Mouse (Mus musculus): ENCODE measurements around the gene Lypd3. TPM values are rescaled to one million over a fixed set of nuclear protein-coding genes. Genes with fewer than 3 reads are reported as not detected.

Gene Lypd3
- 95.4 and 131 TPM in 2 replicates for polyA plus RNA-seq (2015; fragmentation: Nextera tagmentation; extraction: Ambion mirVana)

DNA sequence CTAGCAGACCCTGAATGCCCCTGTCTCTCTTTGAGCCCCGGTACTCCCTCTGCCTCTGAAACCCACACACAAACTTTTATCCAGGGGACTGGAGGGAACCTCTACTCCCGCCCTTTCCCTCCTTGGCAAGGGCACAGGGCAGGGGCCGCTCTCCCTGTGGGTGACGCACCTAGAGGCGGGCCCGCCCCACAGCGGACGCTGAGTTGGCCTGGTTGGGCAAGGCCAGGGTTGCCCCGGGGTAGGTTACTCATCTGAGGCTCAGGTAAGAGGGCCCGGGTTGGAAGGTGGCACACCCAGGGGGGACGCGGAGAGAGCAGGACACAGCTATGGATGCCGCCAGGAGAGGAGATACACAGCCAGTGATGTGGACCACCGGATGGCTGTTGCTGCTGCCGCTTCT lies at the start of gene Lypd3:
Gene Lypd3, plus strand, starts transcription at position 287 of the 400 bp plus-strand sequence.
- 23% methylated on average over 15 of the region's 15 CpGs for WGBS
- Histone ChIP-seq H3K27ac (ENCODE audit: low read length) (peak within 1 kb of the TSS; percentile 33; the same call in 1 of the 2 replicates), H3K9ac (ENCODE audit: low read length) (peak within 1 kb of the TSS; percentile 63), H3K36me3 (ENCODE audit: control insufficient read depth, insufficient read depth, low read length) (no peaks in the 10 kb centered on the region), H3K4me2 (ENCODE audit: low read depth, low read length) (peak within 1 kb of the TSS; percentile 94), H3K4me1 (ENCODE audit: control insufficient read depth, insufficient read depth, low read length) (peaks cover 8% of the 10 kb centered on the region), H3K4me3 (replicated peaks; ENCODE audit: low read length) (peak within 1 kb of the TSS; percentile 48), H3K27me3 (ENCODE audit: control insufficient read depth, insufficient read depth, low read length) (peaks cover 47% of the 10 kb centered on the region), H3K9me3 (replicated peaks; ENCODE audit: control insufficient read depth, low read length) (no peaks in the 10 kb centered on the region)
- ATAC-seq (ENCODE audit: insufficient read depth, low FRiP score), result no peak

DNA sequence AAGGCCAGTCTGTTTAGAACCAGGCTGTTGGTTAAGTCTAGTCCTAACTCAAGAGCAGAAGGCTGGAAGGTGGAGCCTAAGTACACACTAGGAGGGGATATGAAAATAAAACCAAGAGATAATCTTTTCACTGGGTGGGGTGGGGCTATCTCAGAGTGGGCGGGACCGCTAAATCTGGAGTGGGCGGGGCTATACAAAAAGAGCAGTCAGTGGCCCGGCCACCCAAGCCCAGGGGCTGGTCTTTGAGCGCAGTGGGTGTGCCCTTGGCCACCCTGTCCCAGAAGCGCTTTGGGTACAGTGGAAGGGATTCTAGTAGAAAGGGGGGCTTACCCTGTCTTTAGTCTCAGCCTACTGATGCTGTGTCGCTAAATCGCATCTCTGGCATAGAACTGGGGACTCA lies 49.5 kb upstream of the Lypd3 start:
- Histone ChIP-seq H3K27me3 (ENCODE audit: control insufficient read depth, insufficient read depth, low read length) (peaks cover 4% of the 10 kb centered on the region), H3K36me3 (ENCODE audit: control insufficient read depth, insufficient read depth, low read length) (no peaks in the 10 kb centered on the region), H3K9ac (ENCODE audit: low read length) (peak overlapping the region; percentile 80), H3K4me1 (ENCODE audit: control insufficient read depth, insufficient read depth, low read length) (peaks cover 2% of the 10 kb centered on the region; the same call in 1 of the 2 replicates), H3K4me3 (replicated peaks; ENCODE audit: low read length) (peak overlapping the region; percentile 60), H3K9me3 (replicated peaks; ENCODE audit: control insufficient read depth, low read length) (no peaks in the 10 kb centered on the region), H3K4me2 (ENCODE audit: low read depth, low read length) (peak overlapping the region; percentile 69), H3K27ac (ENCODE audit: low read length) (peak overlapping the region; percentile 75; the same call in 1 of the 2 replicates)
- ATAC-seq (ENCODE audit: insufficient read depth, low FRiP score), result peak; percentile 84
- WGBS, result 9% methylated on average over 8 of the region's 8 CpGs

GRCm38 (mm10) chr7:24587330-24588105 lies 48.8 kb upstream of the Lypd3 start, which contains the start of the genes Ethe1 and Zfp575:
TSS of gene Ethe1 (plus strand) at chr7:24587543.
TSS of gene Zfp575 (minus strand) at chr7:24587641.
- peak within 1 kb of the TSS; percentile 69 for H3K4me2 ChIP-seq (ENCODE audit: low read depth, low read length)
- 7% methylated on average over 30 of the region's 30 CpGs for WGBS
- H3K27me3 ChIP-seq (ENCODE audit: control insufficient read depth, insufficient read depth, low read length), result peaks cover 4% of the 10 kb centered on the region
- H3K4me1 ChIP-seq (ENCODE audit: control insufficient read depth, insufficient read depth, low read length), result peaks cover 2% of the 10 kb centered on the region; the same call in 1 of the 2 replicates
- H3K9ac ChIP-seq (ENCODE audit: low read length), result peak within 1 kb of the TSS; percentile 80
- H3K9me3 ChIP-seq (replicated peaks; ENCODE audit: control insufficient read depth, low read length), result no peaks in the 10 kb centered on the region
- ATAC-seq (ENCODE audit: insufficient read depth, low FRiP score), result peak; percentile 61
- no peaks in the 10 kb centered on the region for H3K36me3 ChIP-seq (ENCODE audit: control insufficient read depth, insufficient read depth, low read length)
- H3K4me3 ChIP-seq (replicated peaks; ENCODE audit: low read length), result peak within 1 kb of the TSS; percentile 60
- H3K27ac ChIP-seq (ENCODE audit: low read length), result peak within 1 kb of the TSS; percentile 75

DNA sequence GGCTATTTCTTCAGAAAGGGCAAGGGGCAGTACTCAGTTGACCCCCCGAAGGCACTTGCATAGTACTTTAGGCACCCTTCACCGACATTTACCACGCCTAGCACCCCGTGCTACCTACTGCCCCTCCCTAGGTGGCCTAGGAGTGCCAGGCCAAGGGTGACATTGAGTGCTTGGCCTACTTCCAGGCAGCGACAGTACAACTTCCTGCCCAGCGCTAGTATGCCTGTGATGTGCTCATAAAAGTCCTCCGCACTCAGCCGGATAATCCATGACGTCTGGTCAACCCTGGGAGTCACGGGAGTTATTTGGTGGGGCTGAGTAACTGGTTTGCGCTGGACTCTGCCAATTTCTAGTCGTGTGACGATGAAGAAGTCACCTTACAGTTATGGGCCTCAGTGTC lies 48.0 kb upstream of the Lypd3 start:
- no peaks in the 10 kb centered on the region for H3K36me3 ChIP-seq (ENCODE audit: control insufficient read depth, insufficient read depth, low read length)
- peaks cover 4% of the 10 kb centered on the region for H3K27me3 ChIP-seq (ENCODE audit: control insufficient read depth, insufficient read depth, low read length)
- no peak overlapping the region for H3K4me2 ChIP-seq (ENCODE audit: low read depth, low read length)
- no peak overlapping the region for H3K4me3 ChIP-seq (replicated peaks; ENCODE audit: low read length)
- H3K9me3 ChIP-seq (replicated peaks; ENCODE audit: control insufficient read depth, low read length), result no peaks in the 10 kb centered on the region
- 76% methylated on average over 13 of the region's 13 CpGs for WGBS
- ATAC-seq (ENCODE audit: insufficient read depth, low FRiP score), result no peak
- H3K4me1 ChIP-seq (ENCODE audit: control insufficient read depth, insufficient read depth, low read length), result peaks cover 2% of the 10 kb centered on the region; the same call in 1 of the 2 replicates
- no peak overlapping the region for H3K9ac ChIP-seq (ENCODE audit: low read length)
- H3K27ac ChIP-seq (ENCODE audit: low read length), result no peak overlapping the region

GRCm38 (mm10) chr7:24591735-24592134 lies 44.6 kb upstream of the Lypd3 start:
- no peak for ATAC-seq (ENCODE audit: insufficient read depth, low FRiP score)
- H3K4me3 ChIP-seq (replicated peaks; ENCODE audit: low read length), result no peak overlapping the region
- no peaks in the 10 kb centered on the region for H3K36me3 ChIP-seq (ENCODE audit: control insufficient read depth, insufficient read depth, low read length)
- H3K9ac ChIP-seq (ENCODE audit: low read length), result no peak overlapping the region
- no peak overlapping the region for H3K4me2 ChIP-seq (ENCODE audit: low read depth, low read length)
- 55% methylated on average over 5 of the region's 5 CpGs for whole genome bisulfite sequencing
- no peaks in the 10 kb centered on the region for H3K9me3 ChIP-seq (replicated peaks; ENCODE audit: control insufficient read depth, low read length)
- H3K27me3 ChIP-seq (ENCODE audit: control insufficient read depth, insufficient read depth, low read length), result no peaks in the 10 kb centered on the region
- peaks cover 7% of the 10 kb centered on the region for H3K4me1 ChIP-seq (ENCODE audit: control insufficient read depth, insufficient read depth, low read length)
- H3K27ac ChIP-seq (ENCODE audit: low read length), result no peak overlapping the region

- H3K9me3 ChIP-seq (replicated peaks; ENCODE audit: control insufficient read depth, low read length), result no peaks in the 10 kb centered on the region
- no peak for ATAC-seq (ENCODE audit: insufficient read depth, low FRiP score)
- peaks cover 7% of the 10 kb centered on the region for H3K4me1 ChIP-seq (ENCODE audit: control insufficient read depth, insufficient read depth, low read length)
- no peak overlapping the region for H3K4me3 ChIP-seq (replicated peaks; ENCODE audit: low read length)
- no peak overlapping the region for H3K4me2 ChIP-seq (ENCODE audit: low read depth, low read length)
- 52% methylated on average over 4 of the region's 4 CpGs for WGBS
- H3K27me3 ChIP-seq (ENCODE audit: control insufficient read depth, insufficient read depth, low read length), result no peaks in the 10 kb centered on the region
- no peak overlapping the region for H3K9ac ChIP-seq (ENCODE audit: low read length)
- no peak overlapping the region for H3K27ac ChIP-seq (ENCODE audit: low read length)
- no peaks in the 10 kb centered on the region for H3K36me3 ChIP-seq (ENCODE audit: control insufficient read depth, insufficient read depth, low read length)
Measured at GRCm38 (mm10) chr7:24592163-24592562, 44.2 kb upstream of the Lypd3 start.

GRCm38 (mm10) chr7:24592781-24593180 lies 43.6 kb upstream of the Lypd3 start:
- no peak overlapping the region for H3K9ac ChIP-seq (ENCODE audit: low read length)

DNA sequence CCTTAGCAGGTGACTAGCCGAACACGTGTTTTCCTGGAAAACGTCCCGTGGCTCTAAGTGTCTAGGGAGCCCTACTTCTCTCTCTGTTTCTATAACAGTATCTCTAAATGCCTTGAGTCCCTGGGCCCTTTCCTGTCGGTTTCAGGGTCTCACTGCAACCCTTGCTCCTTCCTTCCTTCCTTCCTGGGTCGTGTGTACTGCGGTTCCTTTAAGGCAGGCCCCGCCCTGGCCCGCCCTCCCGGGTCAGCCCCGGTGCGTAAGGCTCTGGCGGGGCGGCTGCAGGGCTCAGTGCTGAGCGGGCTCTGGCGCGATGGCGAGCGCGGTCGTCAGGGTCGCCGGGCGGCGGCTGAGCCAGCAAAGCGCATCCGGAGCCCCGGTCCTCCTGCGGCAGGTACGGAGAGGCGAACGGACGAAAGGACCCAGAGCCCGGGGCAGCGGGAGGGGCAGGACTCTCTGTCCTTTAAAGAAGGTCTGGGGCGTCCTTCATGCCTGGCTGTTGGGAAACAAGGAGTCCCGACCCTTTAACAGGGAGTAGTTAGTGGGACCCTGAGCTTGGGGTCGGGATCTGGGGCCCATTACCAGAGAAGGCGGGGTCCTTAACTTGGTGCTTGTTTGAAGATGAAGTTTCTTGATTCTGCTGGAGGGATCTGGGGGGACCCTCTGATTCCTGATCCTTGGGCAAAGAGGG lies 42.6 kb upstream of the Lypd3 start:
- H3K36me3 ChIP-seq (ENCODE audit: control insufficient read depth, insufficient read depth, low read length), result no peaks in the 10 kb centered on the region
- H3K27me3 ChIP-seq (ENCODE audit: control insufficient read depth, insufficient read depth, low read length), result no peaks in the 10 kb centered on the region
- WGBS, result 2% methylated on average over 39 of the region's 39 CpGs
- H3K4me1 ChIP-seq (ENCODE audit: control insufficient read depth, insufficient read depth, low read length), result peaks cover 7% of the 10 kb centered on the region
- no peaks in the 10 kb centered on the region for H3K9me3 ChIP-seq (replicated peaks; ENCODE audit: control insufficient read depth, low read length)
- peak overlapping the region; percentile 65 for H3K4me2 ChIP-seq (ENCODE audit: low read depth, low read length)
- peak overlapping the region; percentile 71 for H3K4me3 ChIP-seq (replicated peaks; ENCODE audit: low read length)
- H3K27ac ChIP-seq (ENCODE audit: low read length), result peak overlapping the region; percentile 48; the same call in 1 of the 2 replicates
- peak; percentile 91 for ATAC-seq (ENCODE audit: insufficient read depth, low FRiP score)
- H3K9ac ChIP-seq (ENCODE audit: low read length), result peak overlapping the region; percentile 83

More at GRCm38 (mm10) chr7:24592781-24593180, 43.6 kb upstream of the Lypd3 start:
- Histone ChIP-seq H3K4me3 (replicated peaks; ENCODE audit: low read length) (no peak overlapping the region), H3K4me1 (ENCODE audit: control insufficient read depth, insufficient read depth, low read length) (peaks cover 7% of the 10 kb centered on the region), H3K27me3 (ENCODE audit: control insufficient read depth, insufficient read depth, low read length) (no peaks in the 10 kb centered on the region), H3K27ac (ENCODE audit: low read length) (no peak overlapping the region), H3K9me3 (replicated peaks; ENCODE audit: control insufficient read depth, low read length) (no peaks in the 10 kb centered on the region), H3K4me2 (ENCODE audit: low read depth, low read length) (no peak overlapping the region), H3K36me3 (ENCODE audit: control insufficient read depth, insufficient read depth, low read length) (no peaks in the 10 kb centered on the region)
- 78% methylated on average over 6 of the region's 6 CpGs for WGBS
- no peak for ATAC-seq (ENCODE audit: insufficient read depth, low FRiP score)

Measured in stomach, embryonic 16.5 days (tissue).